Mouse (Mus musculus) layer of hippocampus, postnatal 36 days (tissue): ENCODE data around the gene Mipol1. TPM values are rescaled to one million over a fixed set of nuclear protein-coding genes. Genes with fewer than 3 reads are reported as not detected.

Source experiments
- DNase-seq, 2 experiments: peaks; one replicate each; pipeline ENCODE4 v3.0.0; 2022
- total RNA-seq, 2 experiments: library from RNA; stranded (reverse); gene quantifications; 2 replicates each; pipeline ENCODE4 v1.2.3; 2021

Gene Mipol1
- total RNA-seq, 2 experiments from 2014 or later: 6.2 to 7.9 TPM

DNA sequence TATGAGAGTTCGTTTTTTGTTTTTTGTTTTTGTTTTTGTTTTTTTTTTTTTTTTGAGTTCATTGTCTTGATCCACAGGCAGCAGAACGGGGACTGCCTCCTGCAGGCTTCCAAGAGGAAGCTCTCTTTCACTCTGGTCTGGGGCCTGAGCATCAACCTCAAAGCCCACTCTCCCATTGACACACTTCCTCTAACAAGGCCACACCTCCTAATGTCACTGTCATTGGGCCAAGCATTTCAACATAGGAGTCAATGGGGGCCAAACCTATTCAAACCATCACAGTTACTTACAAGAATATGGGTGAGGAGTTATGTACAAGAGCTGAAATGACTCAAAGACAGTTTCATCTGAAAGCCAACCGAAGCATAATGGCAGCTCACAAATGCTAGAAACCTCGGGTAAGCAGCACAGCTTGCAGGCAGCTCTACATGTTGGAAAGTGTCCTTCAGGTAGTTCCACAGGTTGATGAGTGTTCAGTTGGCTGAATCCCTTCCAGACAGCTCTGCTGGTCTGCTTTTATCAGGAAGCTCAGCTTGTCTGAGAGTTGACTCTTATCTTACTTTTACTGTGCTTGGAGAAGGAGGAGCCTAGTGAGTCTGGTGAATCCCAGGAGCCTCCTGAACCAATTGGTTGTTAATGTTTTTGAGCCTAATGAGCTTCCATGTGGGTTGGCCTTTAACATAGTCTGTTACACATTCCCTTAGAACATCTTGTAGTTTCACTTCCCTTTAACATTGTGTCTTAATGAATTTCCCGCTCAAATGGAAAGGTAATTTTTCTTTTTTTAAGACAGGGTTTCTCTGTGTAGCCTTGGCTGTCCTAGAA is 13.7 kb downstream of the Mipol1 start:
- no peak for DNase-seq

DNA sequence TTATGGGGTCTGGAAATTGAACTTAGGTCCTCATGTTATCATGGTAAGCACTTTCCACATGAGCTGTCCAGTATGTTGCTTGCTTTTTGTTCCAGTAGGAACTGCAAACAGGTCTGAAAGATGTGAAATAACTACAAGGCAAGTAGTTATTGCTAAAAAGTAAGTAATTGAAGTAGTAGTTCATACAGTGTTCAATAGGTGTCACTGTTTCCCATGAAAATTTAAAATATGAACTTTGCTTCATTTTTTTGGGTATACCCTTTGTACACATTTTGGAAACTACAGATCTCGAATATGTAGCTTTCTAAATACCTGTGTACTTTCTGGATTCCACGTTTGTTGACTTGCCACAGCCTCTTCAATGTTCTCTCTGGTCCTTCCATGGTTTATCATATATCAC is 28.3 kb downstream of the Mipol1 start:
- no peak for DNase-seq

DNA sequence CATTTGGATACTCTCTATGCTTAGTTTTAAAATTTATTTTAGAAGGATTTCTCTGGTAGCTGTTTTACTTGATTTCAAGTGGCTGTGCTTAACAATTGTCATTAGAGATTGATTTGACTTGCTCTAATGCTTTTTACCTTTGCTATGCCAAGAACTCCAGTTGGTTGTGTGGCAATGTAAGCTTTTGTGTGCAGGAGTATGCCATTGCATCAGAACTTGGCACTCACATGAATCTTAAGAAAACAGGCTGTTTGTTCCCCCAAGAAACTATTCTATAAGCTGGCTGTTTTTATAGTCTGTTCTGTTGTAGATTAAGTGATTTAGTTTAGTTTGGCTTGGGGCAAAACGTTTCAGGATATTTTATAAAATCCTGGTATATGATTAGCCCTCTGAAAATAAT is 45.2 kb downstream of the Mipol1 start:
- DNase-seq: no peak

DNA sequence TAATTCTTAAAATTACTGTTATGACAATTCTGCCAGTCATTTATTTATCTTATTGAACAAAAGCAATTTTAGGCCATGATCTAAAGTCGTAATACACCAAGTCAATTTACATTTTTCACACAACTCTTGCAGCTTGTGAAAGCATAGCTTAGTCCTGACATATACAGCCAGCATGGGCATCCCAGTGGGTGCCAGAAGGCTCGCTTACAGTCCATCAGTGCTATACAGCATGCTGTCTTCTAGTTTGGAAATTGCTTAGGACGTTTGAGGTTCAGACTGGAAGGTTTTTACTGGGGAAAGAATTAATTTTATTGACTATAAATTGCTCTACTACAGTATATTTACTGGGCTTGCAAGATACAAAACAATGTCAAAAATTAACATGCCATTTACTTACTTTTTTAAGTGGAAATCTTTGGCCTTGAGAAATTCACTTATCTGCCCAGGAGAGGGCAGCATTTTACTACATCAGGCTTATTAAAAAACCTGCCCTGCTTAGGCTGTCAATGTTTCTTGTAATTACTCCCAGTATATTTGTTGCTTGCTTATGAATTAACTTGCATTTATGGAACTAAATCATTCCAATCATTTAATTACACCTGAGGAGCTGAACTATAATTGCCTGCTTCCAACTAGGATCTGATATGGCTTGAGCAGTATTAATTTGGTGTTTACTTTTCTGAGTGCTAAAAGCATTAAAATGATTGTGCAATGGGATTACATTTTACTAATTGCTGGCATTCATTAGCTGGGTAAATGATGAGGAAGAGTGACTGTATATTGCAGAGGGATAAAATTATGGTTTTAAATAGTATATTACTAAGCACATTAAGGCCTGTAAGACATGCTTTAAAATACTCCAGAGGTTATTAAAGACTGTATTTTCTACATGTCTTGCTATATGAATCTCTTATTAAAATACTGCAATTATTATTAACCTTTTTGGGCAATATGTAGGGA is 51.2 kb downstream of the Mipol1 start:
- DNase-seq: no peak

DNA sequence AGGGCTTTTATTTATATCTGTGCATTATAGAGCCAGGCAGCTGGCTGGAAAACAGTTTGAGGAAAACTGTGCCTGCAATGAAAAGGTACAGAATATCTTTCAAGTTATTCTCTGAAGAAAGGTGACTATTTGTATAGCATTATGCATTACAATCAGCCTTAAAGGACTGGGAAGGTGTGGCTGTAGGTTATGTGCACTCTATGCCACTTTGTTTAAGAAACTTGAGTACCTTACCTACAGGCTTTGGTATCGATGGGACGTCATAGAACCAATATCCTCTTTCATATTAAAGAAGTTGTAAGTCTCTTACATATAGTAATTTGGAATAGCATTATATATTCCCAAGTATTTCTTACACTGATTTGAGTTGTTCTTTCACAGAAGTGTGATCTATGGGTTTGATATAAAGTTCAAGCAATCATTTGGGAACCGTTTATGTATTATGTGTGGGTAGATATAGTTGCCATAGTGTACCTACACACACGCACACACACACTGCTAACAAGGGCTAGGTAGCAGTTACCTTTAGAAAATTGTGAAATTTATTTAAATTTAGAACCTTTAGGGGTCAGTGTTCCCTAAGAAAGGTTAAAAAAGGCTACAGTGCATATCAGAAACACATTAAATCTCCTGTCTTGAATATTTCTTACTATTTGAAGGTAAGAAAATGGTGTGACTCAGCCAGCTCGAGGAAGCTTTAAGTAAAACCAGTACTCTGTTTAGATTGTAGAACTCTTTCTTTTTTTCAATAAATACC is 55.3 kb downstream of the Mipol1 start:
- DNase-seq: no peak

DNA sequence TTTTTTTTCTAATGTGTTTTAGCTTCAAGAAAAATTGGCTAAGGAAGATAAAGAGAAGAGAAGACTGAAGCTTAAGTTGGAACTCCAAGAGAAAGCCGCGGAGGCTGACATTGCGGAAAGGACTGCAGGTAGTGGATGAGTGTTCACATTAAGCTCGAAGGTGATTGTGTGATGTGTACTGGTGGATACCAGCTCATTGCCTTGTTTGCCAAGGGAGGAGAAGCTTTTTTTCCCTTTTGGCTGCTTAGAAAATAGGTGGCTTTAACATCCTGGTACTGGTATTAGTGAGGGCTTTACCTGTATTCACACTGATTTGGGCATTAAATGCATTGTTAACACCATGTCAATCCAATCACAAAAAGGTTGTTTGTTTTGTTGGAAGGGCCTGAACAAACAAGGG is 77.1 kb downstream of the Mipol1 start:
- no peak for DNase-seq

DNA sequence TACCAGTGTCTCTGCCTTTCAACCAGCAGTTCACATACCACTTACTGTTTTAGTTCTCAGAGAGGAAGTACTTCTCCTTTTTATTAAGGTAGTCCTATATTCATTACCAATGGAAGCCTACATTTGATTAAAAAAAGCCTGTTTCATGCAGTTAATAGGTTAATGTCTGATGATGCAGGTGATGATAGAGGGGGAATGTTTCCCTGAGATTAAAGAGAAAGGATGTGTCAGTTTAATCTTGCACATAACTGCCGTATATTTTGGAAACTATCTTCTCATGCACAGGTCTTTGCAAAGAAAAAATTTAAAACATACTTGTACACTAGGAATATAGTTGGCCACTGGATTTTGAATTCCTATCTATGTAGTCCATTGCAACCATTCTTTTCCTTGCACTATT is 77.5 kb downstream of the Mipol1 start:
- no peak for DNase-seq

DNA sequence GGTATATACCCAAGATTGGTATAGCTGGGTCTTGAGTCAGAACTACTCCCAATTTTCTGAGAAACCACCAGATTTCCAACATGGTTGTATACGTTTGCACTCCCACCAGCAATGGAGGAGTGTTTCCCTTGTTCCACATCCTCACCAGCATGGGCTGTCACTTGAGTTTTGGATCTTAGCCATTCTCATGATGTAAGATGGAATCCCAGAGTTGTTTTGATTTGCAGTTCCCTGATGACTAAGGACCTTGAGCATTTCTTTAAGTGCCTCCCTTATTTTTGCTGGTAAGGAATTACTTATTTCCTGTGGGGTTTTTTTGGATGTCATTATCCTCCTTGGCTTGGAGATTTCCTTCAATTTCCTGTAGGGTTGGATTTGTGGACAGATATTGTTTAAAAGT is 108.8 kb downstream of the Mipol1 start:
- DNase-seq: no peak

DNA sequence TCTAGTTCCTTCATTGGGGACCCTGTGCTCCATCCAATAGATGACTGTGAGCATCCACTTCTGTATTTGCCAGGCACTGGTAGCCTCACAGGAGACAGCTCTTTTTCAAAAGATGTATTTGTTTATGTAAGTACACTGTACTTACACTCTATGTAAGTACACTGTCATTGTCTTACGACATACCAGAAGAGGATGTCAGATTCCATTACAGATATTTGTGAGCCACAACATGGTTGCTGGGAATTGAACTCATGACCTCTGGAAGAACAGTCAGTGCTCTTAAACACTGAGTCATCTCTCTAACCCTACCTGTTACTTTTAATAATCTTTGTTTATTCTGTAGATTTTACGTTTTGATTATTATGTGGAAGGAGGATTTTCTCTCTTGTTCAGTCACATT is 109.9 kb downstream of the Mipol1 start:
- DNase-seq: no peak

DNA sequence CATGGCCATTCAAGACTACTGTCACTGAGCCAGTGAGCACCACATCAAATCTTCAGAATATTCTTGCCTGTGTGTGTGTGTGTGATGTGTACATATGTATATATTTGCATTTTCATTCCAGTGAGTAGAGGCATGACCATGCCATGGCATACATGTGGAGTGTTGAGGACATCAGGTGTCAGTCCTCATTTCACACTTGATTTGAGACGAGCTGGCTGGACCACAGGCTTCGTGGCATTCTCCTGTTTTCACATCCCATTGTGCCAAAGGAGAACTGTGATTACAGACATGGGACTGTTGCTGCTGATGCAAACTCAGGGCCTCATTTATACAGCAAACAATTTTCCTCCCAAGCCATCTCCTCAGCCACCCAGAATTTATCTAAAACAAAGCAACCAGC is 132.5 kb downstream of the Mipol1 start:
- no peak for DNase-seq

DNA sequence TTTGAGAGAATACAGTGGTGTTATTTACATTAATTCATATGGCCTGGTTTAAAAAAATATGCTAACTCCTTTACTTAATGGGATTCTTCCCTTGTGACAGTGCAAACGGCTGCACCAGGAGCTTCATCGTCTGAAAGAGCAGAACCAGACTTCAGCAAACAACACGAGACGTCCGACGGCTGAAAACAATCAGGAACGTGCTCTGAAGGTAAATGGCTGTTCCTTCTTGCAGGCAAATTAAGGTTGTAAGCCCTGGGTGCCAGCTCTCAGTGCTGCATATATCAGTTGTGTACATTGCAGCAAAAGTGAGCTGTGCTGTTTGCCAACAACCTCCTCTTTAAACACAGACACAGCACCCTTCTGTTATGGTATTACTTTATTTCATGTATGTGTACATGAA is 133.8 kb downstream of the Mipol1 start:
- DNase-seq: no peak

DNA sequence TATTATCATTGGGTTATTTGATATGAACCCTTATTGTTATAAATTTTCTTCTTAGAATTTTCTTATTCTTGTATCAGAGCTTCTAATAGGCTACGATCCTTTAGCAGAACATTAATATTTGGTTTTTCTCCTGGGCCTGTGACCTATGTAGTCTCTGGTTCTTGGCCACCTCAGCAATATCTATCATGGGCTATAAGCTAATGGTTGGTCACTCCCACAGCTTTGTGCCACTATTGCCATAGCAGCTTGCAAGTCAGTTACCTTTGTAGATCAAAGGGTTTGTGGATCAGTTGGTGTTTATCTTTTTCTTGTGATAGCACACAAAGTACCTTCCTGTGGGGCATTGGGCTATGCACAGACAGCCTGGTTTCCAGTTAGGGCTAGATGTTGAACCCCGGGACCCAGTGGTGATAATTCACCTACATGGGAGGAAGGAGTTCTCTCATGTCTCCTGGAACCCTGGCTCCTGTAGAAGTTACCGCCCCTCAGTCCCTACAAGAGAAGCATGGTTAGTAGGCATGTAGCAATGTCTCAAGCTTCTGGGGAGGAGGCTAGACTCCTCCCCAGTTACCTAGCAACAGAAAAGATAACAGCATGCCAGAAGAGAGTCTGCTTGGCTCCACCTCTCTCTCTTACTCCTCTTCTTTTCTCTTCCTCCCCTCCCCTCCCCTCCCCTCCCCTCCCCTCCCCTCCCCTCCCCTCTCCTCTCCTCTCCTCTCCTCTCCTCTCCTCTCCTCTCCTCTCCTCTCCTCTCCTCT is 141.7 kb downstream of the Mipol1 start:
- DNase-seq: no peak

DNA sequence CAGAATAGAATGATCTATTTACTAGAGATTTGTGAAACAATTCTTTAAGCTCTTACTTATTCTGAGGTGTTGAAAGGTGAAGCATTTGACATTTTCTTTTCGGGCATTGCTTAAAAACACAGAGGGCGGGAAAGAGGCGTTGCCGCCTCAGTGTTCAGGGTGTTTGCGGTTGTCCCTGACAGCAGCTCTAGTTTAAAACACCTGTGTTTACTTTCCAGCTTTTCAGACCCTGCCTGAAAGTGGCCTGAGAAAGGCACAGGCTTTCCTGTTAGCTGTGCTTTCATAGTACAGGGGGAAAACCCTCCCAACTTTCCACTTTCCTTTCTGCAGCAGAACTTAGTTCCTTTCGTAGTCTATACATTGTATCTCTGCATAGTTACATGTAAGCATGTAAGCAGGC is 152.6 kb downstream of the Mipol1 start:
- no peak for DNase-seq

DNA sequence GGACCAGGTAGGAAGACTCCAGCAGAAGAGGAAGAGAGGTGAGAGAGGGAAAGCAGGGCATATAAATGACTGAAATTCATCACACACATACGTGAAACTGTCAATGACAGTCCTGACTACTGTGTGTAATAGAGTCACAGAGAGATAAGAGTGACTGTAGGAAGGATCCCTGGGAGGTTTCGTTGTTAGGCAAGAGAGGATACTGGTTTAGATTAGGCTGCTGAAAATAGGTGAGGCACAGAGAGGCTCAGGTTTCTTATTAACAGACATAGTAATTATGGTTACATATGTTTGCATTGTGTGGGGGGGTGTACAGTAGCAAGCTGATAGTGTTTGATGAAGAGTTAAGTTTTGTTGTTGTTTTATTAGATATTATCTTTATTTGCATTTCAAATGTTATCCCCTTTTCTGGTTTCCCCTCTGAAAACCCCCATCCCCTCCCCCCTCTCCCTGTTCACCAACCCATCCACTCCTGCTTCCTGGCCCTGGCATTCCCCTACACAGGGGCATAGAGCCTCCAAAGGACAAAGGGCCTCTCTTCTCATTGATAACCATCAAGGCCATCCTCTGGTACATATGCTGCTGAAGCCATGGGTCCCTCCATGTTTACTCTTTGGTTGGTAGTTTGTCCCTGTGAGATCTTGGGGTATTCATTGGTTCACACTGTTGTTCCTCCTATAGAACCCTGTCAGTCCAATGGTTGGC is 157.5 kb downstream of the Mipol1 start:
- DNase-seq: no peak

DNA sequence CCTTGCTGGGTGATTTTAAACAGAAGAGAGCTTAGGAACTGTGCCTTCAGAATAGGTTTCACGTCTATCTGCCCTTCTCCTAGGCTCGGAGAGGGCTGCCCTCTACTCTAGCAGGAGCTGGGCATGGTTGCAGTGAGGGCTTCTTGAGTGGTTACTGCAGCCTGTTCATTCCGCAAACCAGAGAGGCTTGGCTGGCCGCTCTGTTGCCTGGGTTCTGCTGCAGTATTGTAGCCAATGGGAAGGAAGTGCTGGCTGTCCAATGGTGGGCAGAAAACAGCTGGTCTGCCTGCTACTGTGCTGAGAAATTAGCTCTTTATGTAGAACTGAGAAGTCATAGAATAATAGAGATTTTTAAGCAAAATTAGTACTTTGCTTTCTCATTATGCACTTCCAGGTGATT is 169.3 kb downstream of the Mipol1 start:
- no peak for DNase-seq

DNA sequence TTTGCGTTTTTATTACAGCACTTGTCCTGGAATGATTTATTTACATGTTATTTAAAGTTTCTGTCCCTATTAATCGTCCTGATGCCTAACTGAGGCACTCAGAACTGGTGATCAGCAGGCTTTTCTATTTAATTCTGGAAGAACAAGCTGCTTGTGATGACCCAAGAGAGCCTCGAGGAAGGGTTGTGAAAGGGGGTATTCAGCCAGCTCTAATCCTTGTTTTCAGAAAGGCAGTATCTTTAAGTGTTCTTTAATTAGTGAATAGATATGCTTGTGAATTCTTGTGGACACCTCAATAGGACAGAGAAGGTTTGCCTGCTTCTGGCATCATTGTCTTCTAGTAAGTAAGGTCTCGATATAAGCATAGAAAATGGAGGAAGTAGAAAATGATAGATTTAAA is 170.0 kb downstream of the Mipol1 start:
- DNase-seq: no peak

DNA sequence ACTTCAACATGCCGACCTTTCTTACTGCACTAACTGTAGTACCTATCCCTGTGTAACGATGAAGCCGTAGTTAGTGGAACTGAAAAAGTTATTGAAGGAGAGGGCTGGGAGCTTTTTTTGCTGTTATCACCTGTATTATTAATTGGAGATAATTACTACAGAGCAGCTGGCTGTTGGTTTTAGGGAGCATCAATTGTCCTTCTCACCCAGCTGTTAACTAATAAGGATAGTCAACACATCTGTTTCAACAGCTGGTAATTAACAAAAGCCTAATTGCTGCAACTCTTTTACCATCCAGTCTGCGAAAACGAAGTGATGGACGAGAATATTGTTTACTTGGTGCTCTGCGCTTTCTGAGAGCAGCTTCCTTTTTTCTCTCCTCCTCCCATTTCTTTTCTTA is 170.9 kb downstream of the Mipol1 start:
- DNase-seq: no peak

DNA sequence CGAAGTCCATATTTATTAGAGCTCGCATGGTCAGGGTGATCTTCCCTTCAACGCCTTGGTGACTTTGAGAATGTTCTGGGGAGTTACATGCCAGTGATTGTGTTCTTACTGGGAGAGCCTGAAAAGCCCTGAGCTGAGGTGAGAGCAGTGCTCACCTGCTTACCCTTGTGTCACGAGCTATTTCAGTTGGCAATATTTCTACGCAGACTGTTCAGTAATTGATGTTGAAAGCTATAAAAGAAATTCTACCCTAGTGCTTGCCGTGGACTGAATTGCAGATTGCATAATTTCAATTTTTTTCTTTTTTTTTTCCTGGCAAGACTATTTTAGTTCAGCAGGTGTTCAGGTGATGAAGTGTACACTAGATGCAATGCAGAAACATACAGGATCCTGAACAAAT is 172.1 kb downstream of the Mipol1 start:
- no peak for DNase-seq

DNA sequence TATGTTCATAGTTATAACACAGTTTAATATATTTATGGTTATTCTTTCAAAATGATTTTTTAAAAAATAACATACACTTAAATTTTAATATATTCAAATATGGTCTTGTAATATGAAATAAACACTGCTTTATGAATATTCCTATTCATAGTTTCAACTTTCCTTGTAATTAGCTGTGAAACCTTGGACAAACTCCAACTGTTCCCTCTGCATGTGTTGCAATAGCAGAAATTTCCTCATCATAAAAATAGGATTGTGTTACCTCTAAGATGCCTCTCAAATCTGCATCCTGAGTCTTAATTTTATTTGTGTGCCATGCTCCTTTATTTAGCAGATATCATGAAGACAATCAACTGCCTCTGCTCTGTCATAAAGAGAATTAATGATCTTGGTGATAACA is 179.7 kb downstream of the Mipol1 start:
- DNase-seq: no peak

DNA sequence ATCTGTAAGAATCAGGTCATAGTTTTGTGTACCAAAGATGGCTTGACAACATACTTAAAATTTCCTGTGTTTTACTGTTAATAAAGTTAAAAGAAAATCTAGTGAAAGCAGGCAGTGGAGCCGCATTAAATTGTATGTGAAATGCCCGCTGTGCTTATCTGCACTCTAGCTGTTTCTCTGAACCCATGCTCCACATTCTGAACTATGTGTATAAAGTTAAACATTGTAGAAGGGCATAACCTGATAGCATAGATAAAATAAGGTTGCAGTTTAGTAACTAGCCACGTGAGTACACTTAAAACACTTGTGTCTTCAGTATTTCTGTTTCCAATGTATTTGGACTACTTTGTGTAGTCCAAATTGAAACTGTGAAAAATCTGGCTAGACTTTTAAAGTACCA is 183.6 kb downstream of the Mipol1 start:
- DNase-seq: no peak

DNA sequence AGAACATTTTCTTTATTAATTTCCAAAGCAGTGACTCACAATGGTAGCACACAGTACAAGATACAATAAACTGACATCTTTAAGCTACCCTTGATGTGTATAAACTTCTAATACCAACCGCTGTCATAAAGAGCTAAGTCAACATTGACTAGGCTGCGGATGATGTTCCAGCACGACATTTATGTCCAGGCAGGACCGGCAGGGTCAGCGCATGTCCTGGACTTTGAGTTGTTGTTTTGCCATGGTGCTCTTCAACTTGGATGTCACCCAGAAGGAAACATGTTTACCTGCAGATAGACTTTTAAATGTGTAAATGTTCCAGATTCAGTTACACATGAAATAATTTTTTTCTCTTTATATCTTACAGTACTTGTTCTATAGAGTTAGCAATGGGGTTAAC is 194.7 kb downstream of the Mipol1 start:
- DNase-seq: no peak

DNA sequence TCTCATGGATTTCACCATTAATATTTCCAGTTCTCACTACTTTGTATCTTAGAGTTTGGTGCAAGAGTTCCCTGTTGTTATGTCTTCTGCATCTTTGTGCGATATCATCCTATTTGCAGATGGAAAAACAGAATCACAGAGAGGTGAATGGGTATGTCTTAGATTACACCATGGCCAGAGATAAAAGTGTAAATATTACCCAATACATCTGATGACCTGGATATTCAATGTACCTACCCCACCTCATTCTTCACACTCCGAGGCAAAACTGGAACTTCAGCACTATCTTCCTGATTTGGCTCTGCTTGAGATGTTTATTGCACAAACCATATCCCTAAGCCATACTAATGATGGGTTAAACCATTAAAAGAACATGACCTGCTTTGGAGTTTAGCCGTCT is 198.0 kb downstream of the Mipol1 start:
- DNase-seq: no peak
